Mouse (Mus musculus) megakaryocyte, adult 5-6 weeks (primary cell): ENCODE results near the gene Tlr9. TPM values are rescaled to one million over a fixed set of nuclear protein-coding genes. Genes with fewer than 3 reads are reported as not detected.

Experiments
- ATAC-seq: 2 replicates; pipeline ENCODE4 v1.8.0; 2016; ENCODE audit warnings: mild to moderate bottlenecking, inconsistent platforms; ENCODE audit not compliant: poor library complexity, severe bottlenecking
- total RNA-seq, 2 experiments: library from RNA; stranded (forward) in 1 of 2; stranded (reverse) in 1 of 2; fragments of 153-499, 151-499 nt in 1 of 2; fragments of 221-1000, 200-1000 nt in 1 of 2; gene quantifications; 2 replicates each; pipeline versions ENCODE4 v1.2.3 to v1.2.4; 2015 to 2017

Gene Tlr9
- total RNA-seq, 2 experiments from 2014 or later, result 7.4 to 47.5 TPM

DNA sequence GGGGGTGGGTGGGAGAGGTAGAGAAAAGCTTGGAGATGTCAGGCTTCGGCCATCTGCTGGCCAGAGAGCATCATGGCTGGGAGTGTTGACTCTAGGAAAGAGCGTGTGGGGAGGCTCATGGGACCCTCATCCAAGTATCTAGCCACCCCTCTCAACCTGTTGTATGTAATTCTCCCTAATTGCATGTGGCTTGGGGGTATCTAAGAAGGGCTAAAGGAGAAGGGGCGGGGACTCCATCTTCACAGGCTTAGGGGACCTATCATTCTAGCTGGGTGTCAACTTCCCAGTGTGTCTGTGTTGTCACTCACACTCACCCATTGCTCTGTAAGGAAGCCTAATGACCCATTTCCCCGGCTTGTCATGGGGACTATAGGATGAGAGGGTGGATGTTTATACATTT is 9.4 kb downstream of the Tlr9 start:
- ATAC-seq, result no peak

- ATAC-seq, result no peak
Measured at GRCm38 (mm10) chr9:106232956-106233355, 10.6 kb downstream of the Tlr9 start.

- ATAC-seq, result no peak
Measured at GRCm38 (mm10) chr9:106233953-106234352, 11.6 kb downstream of the Tlr9 start.

GRCm38 (mm10) chr9:106235194-106235830 is 12.9 kb downstream of the Tlr9 start:
- ATAC-seq, result no peak

GRCm38 (mm10) chr9:106236156-106236817 is 13.9 kb downstream of the Tlr9 start:
- no peak for ATAC-seq

GRCm38 (mm10) chr9:106236818-106237211 is 14.4 kb downstream of the Tlr9 start:
- no peak for ATAC-seq

GRCm38 (mm10) chr9:106237401-106237800 is 15.0 kb downstream of the Tlr9 start:
- no peak for ATAC-seq

GRCm38 (mm10) chr9:106237878-106238277 is 15.5 kb downstream of the Tlr9 start:
- ATAC-seq, result no peak

DNA sequence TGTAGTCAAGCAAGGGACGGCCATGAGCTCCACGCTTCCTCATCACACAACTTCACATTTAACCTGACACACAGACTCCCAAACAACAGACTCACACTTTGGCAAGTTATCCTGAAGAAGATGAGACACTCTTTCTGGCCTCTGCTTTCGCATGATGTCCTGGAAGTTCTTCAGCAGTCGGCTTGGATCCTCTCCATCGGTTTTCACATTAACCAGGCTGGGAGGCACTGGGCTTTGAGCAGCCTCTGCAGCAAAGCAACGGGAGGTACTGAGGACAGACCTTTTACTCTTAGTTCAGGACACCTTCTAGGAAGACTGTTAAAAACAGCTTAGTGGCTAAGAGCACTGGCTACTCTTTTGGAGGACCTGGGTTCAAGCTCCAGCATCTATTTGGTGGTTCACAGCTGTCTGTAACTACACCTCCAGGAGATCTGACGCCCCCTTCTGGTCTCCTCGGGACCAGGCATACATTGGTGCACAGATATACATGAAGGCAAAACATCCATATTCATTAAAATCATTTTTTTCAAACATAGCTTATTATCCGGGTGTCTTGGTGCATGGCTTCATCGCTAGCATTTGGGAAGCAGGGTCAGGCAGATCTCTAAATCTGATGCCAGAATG is 19.3 kb downstream of the Tlr9 start:
- no peak for ATAC-seq

GRCm38 (mm10) chr9:106242813-106243488 is 20.6 kb downstream of the Tlr9 start:
- peak; percentile 61 for ATAC-seq

DNA sequence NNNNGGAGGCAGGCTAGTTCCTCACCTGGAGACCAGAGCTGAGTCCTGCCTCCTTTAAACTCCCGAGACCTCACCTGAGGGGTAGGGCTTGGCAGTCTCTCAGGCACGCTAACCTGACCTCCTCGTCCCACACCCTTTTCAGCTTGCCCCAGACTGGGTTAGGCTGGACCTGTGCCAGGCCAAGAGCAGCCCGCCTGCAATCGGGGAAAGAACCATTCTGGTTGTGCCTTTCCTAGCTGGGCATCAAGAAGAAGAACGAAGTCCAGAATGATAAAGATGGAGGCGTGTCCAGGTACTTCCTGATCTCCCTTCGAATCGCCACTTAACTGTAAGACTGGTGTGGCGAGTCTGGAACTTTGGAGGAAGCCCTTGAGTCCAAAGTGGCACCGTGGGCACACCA is 27.2 kb downstream of the Tlr9 start:
- ATAC-seq, result no peak

- ATAC-seq, result no peak
Measured at GRCm38 (mm10) chr9:106250245-106250644, 27.8 kb downstream of the Tlr9 start.

- ATAC-seq, result no peak
Measured at GRCm38 (mm10) chr9:106251066-106251465, 28.7 kb downstream of the Tlr9 start.

DNA sequence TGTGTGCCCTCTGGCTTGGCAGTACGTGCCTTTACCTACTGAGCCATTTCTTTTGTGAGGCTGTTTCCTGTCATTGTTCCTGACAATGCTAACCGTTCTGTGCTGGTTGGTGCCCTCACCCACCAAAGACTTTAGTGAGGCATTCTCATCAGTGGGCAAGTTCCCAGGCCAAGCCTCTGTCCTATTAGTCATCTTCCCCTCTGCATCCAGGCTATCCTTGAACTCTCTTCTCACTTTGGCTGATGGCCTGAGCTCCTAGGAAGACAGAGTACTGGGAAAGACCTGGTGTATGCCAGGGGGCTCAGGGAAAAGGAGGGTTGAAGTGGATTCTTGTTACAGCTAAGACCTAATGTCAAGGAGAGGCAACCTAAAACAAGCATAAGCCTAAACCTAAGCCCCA is 31.6 kb downstream of the Tlr9 start:
- no peak for ATAC-seq

- ATAC-seq, result no peak
Measured at GRCm38 (mm10) chr9:106258412-106258811, 36.0 kb downstream of the Tlr9 start.

GRCm38 (mm10) chr9:106258990-106259389 is 36.6 kb downstream of the Tlr9 start:
- ATAC-seq, result peak; percentile 49

GRCm38 (mm10) chr9:106261058-106261457 is 38.7 kb downstream of the Tlr9 start:
- ATAC-seq, result peak; percentile 88

GRCm38 (mm10) chr9:106261491-106261890 is 39.1 kb downstream of the Tlr9 start:
- peak; percentile 12 for ATAC-seq

- no peak for ATAC-seq
Measured at GRCm38 (mm10) chr9:106262075-106262474, 39.7 kb downstream of the Tlr9 start.

DNA sequence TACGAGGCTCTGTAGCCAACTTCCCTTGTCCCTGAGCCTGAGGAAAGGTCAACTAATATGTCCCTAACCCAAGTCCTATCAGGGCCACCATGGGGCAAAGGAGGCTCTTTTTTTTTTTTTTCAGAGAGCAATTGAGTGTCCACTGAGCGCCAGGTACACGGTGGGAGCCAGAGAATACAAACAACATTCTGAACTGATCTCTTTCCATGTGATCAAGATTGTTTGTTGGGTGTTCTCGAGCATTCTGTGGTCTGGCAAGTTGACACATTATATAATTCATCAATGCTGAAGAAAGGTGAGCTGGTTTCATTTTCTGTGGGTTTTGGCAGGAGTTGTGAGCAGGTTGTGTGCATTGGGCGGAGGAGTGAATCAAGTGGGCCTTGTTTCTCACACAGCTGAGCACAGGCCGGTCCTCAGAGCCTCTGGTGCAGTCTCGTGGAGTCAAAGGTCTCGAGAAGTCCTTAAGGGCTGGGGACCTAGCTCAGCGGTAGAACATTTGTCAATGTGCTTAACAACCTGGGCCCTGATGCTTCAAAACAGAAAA is 41.1 kb downstream of the Tlr9 start:
- ATAC-seq, result no peak

DNA sequence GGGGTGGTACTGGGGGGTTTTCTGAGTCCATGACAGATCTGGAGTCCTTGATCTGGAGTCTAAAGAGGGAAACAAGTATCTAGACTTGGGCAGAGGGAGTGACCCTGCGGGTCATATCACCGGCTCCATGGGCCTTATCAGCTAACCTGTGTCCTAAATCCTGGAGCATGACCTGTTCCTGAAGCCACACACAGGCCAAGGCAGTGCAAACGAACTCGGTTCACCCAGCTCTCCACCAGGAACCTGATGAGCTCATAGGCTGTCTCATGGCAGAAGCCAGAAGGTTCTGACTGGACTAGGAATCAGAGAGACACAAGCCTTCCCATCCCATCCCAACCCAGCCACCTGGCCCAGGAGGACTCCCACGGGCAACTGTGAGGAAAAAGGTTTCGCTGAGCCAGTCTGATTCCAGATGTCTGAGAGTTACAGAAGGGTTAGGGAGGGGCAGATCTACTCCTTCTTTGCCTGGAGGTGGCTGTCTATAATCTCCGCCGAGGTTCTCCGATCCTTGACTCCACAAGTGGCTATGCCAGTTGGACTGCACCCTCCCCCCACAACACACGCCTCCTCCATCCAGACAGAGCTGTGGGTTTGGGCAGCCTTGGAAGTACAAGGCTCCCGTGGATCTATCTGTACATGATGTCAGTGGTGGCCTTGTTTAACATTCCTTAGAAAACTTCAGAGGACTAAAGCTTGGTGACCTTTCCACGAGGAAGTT is 43.1 kb downstream of the Tlr9 start:
- ATAC-seq, result no peak
